ENCODE assay signal across 17 mouse cellular contexts in the genomic region with DNA sequence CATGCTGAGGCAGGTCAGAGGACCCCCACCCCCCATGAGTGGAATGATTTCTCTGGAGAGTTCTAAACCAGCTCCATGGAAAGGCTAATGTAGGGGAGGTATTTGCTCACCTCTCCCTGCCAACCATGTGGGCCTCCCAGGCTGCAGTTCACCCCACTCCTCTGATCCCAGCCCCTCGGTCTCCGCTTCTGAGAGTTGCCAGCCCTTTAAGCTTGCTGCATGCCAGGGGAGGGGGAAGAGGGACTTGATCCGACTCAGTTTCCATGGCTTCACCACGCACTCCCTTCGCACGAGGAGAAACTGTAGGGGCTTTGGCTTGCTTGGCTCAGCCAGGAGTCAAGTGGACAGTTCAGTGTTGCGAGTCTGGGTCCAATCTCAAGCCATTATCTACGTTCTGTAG. TPM values are rescaled to one million over a fixed set of nuclear protein-coding genes. Genes with fewer than 3 reads are reported as not detected.
"Had no signal": no experiment of that assay in that cellular context is flagged by ENCODE, and none has a peak within 500 bp of the region (broad histone marks: within the 10 kb centered on the region; RNA-seq: fewer than 3 reads in every experiment).

No protein-coding gene starts in this region.

- DNase-seq: kidney, adult 2 months; kidney, postnatal 14 days; liver; liver, embryonic 13.5 days; liver, postnatal 0 days; lung, postnatal 14 days; right cerebral cortex, adult 18-20 months; right cerebral cortex, postnatal 25 days; thymus, postnatal 4 days had no signal

- H3K9ac ChIP-seq: kidney, embryonic 15.5 days; limb, embryonic 12.5 days; liver, embryonic 13.5 days; liver, postnatal 0 days; lung, embryonic 15.5 days; neural tube, embryonic 15.5 days had no signal

- H3K27ac ChIP-seq: kidney, embryonic 15.5 days; limb, embryonic 12.5 days; liver, embryonic 13.5 days; lung, embryonic 15.5 days; macrophage; neural tube, embryonic 15.5 days; stomach, postnatal 0 days had no signal

- H3K4me2 ChIP-seq: kidney, embryonic 15.5 days; limb, embryonic 12.5 days; liver, embryonic 13.5 days; lung, embryonic 15.5 days; neural tube, embryonic 15.5 days had no signal

- H3K4me1 ChIP-seq: liver, embryonic 13.5 days; megakaryocyte, embryonic 14.5 days had no signal

- H3K27me3 ChIP-seq: lung, embryonic 15.5 days; neural tube, embryonic 15.5 days had no signal

- ATAC-seq: liver, postnatal 0 days had no signal

- H3K36me3 ChIP-seq: kidney, embryonic 15.5 days; limb, embryonic 12.5 days; liver, embryonic 13.5 days; lung, embryonic 15.5 days had no signal

- H3K9me3 ChIP-seq: neural tube, embryonic 15.5 days had no signal

- H3K4me3 ChIP-seq: kidney, embryonic 15.5 days; limb, embryonic 12.5 days; liver, embryonic 13.5 days; lung, embryonic 15.5 days; megakaryocyte, embryonic 14.5 days; myocyte; neural tube, embryonic 15.5 days had no signal

RNA-seq across cellular contexts. Expression of gene Sez6l, which starts 45.9 kb away (rescaled TPM):
- polyA plus RNA-seq: liver, postnatal 0 days; macrophage; myocyte had no signal
